Mouse (Mus musculus): ENCODE measurements at regions not wholly inside any gene's neighbourhood (a gene's known extent, or its start where the extent isn't known, plus 50 kb on each side); places are given as distances from the start of the nearest gene placed in this dataset.

GRCm38 (mm10) chr2:82573841-82574240, 369.6 kb upstream of the Fsip2 start:
- peak; percentile 2 for DNase-seq (ENCODE audit: low spot score)
- Histone ChIP-seq H3K27ac (no peak overlapping the region), H3K4me3 (ENCODE audit: low read length) (no peak overlapping the region), H3K36me3 (ENCODE audit: insufficient read depth, low read length) (no peaks in the 10 kb centered on the region), H3K27me3 (ENCODE audit: insufficient read depth, low read length) (no peaks in the 10 kb centered on the region), H3K9me3 (ENCODE audit: low read length) (no peaks in the 10 kb centered on the region), H3K9ac (replicated peaks; ENCODE audit: low read length) (no peak overlapping the region), H3K4me2 (ENCODE audit: low read depth, low read length) (no peak overlapping the region), H3K4me1 (ENCODE audit: insufficient read depth, low read length) (no peaks in the 10 kb centered on the region)
- TF ChIP-seq CTCF (IDR thresholded peaks at IDR 0.05; ENCODE audit: low read depth) = no peak
- 51% methylated on average over 1 of the region's 1 CpGs for WGBS
- ATAC-seq = no peak

- WGBS = 81% methylated on average over 1 of the region's 1 CpGs
- no peak for ATAC-seq
- no peak for DNase-seq (ENCODE audit: low spot score)
These were observed 363.8 kb upstream of the Fsip2 start for GRCm38 (mm10) chr2:82579665-82580064.

GRCm38 (mm10) chr2:82616185-82616584, 327.2 kb upstream of the Fsip2 start:
- Histone ChIP-seq H3K27ac (no peak overlapping the region), H3K9me3 (ENCODE audit: low read length) (no peaks in the 10 kb centered on the region), H3K27me3 (ENCODE audit: insufficient read depth, low read length) (no peaks in the 10 kb centered on the region), H3K36me3 (ENCODE audit: insufficient read depth, low read length) (no peaks in the 10 kb centered on the region), H3K4me2 (ENCODE audit: low read depth, low read length) (no peak overlapping the region), H3K4me3 (ENCODE audit: low read length) (no peak overlapping the region), H3K9ac (replicated peaks; ENCODE audit: low read length) (no peak overlapping the region), H3K4me1 (ENCODE audit: insufficient read depth, low read length) (no peaks in the 10 kb centered on the region)
- DNase-seq (ENCODE audit: low spot score) (peak; percentile 56), ATAC-seq (no peak)
- no peak for TF ChIP-seq CTCF (IDR thresholded peaks at IDR 0.05; ENCODE audit: low read depth)
- WGBS = 27% methylated on average over 3 of the region's 3 CpGs

More at GRCm38 (mm10) chr2:82579665-82580064, 363.8 kb upstream of the Fsip2 start:
- Histone ChIP-seq H3K9ac (replicated peaks; ENCODE audit: low read length) (no peak overlapping the region), H3K27me3 (ENCODE audit: insufficient read depth, low read length) (no peaks in the 10 kb centered on the region), H3K36me3 (ENCODE audit: insufficient read depth, low read length) (no peaks in the 10 kb centered on the region), H3K27ac (no peak overlapping the region), H3K9me3 (ENCODE audit: low read length) (no peaks in the 10 kb centered on the region), H3K4me2 (ENCODE audit: low read depth, low read length) (no peak overlapping the region), H3K4me3 (ENCODE audit: low read length) (no peak overlapping the region), H3K4me1 (ENCODE audit: insufficient read depth, low read length) (no peaks in the 10 kb centered on the region)
- TF ChIP-seq CTCF (IDR thresholded peaks at IDR 0.05; ENCODE audit: low read depth) = no peak

- 26% methylated on average over 1 of the region's 1 CpGs for WGBS
- ATAC-seq (no peak), DNase-seq (ENCODE audit: low spot score) (no peak)
- Histone ChIP-seq H3K9ac (replicated peaks; ENCODE audit: low read length) (no peak overlapping the region), H3K9me3 (ENCODE audit: low read length) (no peaks in the 10 kb centered on the region), H3K4me2 (ENCODE audit: low read depth, low read length) (no peak overlapping the region), H3K36me3 (ENCODE audit: insufficient read depth, low read length) (no peaks in the 10 kb centered on the region), H3K4me1 (ENCODE audit: insufficient read depth, low read length) (no peaks in the 10 kb centered on the region), H3K4me3 (ENCODE audit: low read length) (no peak overlapping the region), H3K27ac (no peak overlapping the region), H3K27me3 (ENCODE audit: insufficient read depth, low read length) (no peaks in the 10 kb centered on the region)
- TF ChIP-seq CTCF (IDR thresholded peaks at IDR 0.05; ENCODE audit: low read depth) = no peak
These were observed 322.9 kb upstream of the Fsip2 start for GRCm38 (mm10) chr2:82620553-82620952.

GRCm38 (mm10) chr2:82644428-82644827, 299.0 kb upstream of the Fsip2 start:
- Histone ChIP-seq H3K4me3 (ENCODE audit: low read length) (no peak overlapping the region), H3K27me3 (ENCODE audit: insufficient read depth, low read length) (no peaks in the 10 kb centered on the region), H3K36me3 (ENCODE audit: insufficient read depth, low read length) (no peaks in the 10 kb centered on the region), H3K9ac (replicated peaks; ENCODE audit: low read length) (no peak overlapping the region), H3K27ac (no peak overlapping the region), H3K4me2 (ENCODE audit: low read depth, low read length) (no peak overlapping the region), H3K9me3 (ENCODE audit: low read length) (no peaks in the 10 kb centered on the region), H3K4me1 (ENCODE audit: insufficient read depth, low read length) (no peaks in the 10 kb centered on the region)
- DNase-seq (ENCODE audit: low spot score) (peak; percentile 8), ATAC-seq (0 out of 2 replicates have a peak, but pooled peaks have one; percentile 38)
- TF ChIP-seq CTCF (IDR thresholded peaks at IDR 0.05; ENCODE audit: low read depth) = 0 out of 2 replicates have a peak, but pooled peaks have one; percentile 16
- 86% methylated on average over 1 of the region's 1 CpGs for WGBS

All from hindbrain, postnatal 0 days (tissue).